Mouse (Mus musculus) yolk sac, embryonic 10.5 days (tissue): ENCODE data around the gene Ren1.
"Not testable (repeated sequence)": the region's sequence is repeated elsewhere in the genome, so short reads cannot be mapped to it uniquely, and the experiment has no call there.

Experiments
- DNase-seq: peaks from one replicate; pipeline ENCODE4 v3.0.0-alpha.2; 2017; ENCODE audit warnings: low spot score

Ren1 gene

DNA sequence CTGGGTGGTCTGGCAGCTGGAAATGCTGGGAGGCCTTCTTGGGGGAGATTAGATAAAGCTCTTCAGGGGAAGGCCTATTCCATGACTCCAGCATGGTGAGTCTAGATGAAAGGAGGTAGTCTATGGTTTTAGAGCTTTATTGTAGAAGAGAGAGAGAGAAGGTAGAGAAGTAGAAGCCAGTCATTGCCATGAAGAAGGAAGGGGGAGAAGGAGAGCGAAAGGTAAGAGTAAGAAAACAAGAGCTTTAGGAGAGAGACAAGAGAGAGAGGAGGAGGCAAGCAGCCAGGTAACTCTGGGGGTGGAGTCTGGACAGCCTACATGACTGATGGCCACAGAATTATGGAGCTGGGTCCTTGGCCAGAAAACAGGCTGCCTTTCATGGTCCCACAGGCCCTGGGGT lies at the start of gene Ren1:
Gene Ren1, plus strand, starts transcription at position 301 of the 400 bp plus-strand sequence.
- DNase-seq, result no peak

DNA sequence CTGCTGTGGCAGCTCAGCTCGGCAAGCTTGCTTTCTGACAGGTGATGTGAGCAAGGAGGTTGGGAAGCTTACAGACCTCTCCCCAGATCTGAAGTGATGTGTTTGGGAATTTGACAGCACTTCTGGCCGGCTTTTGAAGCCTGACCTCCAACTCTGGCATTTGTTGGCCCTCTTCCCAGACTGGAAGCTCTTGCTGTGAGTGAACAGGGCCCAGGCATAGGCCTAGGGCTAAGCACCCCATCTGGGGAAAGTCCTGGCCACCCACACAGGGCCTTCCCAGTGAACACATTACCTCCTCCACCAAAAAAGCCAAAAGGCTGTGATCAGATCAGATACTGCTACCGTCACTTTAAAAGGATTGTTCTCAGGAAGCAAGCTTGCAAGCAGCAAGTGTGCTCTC lies 47.8 kb upstream of the Ren1 start:
- DNase-seq, result no peak

DNA sequence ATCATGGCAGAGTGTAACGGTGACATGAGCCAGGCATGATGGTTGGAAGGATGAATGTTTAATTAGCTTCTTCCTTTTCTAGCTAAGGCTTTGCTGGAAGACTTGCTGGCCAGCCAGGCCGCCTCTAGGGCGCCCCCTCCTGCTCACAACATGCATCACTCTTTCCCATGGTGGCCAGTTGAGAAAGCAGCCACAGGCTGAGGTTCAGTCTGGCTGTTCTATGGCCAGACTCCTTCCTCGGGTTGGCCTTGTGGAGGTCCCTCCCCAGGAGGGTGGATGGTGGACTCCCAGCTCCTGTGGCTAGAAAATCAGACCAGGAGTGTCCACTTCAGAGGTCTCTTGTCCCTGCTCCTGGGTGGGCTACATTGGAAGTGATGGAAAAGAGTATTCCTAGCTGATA lies 43.5 kb upstream of the Ren1 start:
- DNase-seq, result peak; percentile 57

DNA sequence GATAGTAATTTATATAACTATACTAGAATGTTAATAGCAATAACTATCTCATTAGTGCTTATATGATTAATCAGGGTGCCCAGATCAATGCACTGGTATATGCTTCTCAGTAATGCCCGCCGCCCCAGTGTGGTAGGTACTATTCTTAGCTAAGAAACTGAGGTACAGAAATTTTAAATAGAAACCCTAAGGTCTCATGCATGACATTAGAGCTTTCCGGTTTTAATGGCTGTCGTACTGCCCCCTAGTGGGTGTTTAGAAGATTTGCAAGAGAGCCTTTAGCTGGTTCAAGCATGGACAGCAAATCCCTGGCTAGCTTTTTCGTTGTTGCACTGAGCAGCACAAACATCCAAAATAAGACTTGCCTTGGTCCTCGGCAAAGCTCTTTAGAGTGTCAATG lies 43.0 kb upstream of the Ren1 start:
- peak; percentile 32 for DNase-seq

DNA sequence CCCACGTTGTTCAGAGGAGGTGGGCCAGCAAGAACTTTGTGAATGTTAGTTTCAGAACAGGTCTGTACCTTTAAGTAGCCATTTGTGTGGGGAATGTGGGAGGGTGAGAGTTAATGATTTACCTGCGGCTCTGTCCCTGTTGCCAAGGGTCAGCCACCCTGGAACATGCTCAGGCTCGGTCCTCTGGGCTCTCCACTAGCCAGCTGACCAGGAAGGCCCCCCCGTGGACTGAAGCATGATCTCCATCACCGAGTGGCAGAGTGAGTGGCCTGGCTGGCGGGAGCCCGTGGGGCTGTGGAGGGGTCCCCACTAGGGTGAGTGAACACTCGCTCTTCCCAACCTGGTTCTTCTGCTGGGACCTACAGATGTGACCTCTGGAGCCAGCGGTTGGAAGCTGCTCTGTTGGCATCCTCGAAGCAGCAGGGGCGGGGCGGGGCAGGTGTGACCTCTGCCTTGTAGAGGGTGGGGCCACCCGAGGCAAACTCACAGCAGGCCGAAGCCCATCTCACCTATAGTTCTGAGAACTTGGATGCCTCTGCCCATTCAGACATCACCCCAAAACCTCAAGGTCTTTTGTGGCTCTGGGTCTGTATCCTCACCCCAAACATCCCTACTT lies 40.5 kb upstream of the Ren1 start, which contains the start of gene Golt1a:
Gene Golt1a, plus strand, starts transcription at position 149 of the 616 bp plus-strand sequence.
- peak; percentile 92 for DNase-seq

DNA sequence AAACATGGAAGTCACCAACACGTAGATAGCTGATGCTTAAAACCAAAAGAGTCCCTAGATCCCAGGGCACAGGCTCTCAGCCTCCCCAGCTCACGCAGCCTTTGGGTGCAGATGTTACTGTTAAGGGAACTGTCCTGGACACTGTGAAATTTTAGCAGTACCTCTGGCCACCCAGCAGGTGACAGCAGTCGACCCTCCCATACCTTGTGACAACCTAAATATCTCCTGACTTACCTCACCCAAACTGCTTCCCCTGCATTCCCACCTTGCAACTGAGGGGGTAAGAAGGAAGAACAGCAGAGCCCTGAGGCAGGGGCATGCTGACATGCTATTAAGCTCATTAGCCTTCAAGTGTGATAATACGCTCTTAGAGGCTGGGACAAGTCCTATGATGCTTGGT lies 39.1 kb upstream of the Ren1 start:
- no peak for DNase-seq

DNA sequence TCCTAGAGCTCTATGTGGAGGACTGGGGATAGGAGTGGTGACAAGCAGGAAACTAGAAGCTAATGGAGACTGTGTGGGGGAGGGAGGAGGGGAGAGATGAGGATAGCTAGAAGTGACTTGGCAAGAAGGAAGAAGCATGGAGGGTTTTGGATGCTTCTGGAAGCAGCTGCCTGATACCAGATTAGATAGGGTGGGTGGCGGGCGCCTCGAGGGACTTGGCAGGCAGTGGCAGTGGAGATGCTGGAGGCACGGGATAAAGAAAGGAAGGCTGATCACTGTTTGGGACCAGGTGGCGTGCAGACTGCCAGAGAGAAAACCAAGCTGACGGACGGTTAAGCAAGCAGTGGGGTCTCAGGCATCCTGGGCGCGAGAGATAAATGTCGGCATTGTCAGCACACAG lies 38.4 kb upstream of the Ren1 start:
- DNase-seq, result no peak

DNA sequence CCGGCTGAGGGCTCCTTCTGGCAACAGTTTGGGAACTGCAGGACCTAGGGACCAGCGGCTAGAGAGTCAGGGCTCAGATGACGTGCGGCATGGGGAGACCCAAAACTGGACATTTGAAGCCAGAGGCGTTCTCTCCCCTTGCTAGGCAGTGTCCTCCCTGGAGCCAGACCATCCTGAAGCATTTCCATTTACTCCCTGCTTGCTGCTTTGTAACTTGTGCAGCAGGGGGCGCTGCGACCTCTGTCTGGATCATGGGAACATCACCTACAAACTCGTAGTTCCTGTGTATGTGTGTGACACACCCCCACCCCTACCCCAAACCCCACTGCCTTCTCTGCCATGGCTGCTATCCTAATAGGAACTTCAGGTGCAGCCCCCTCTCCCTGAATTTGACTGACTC lies 35.9 kb upstream of the Ren1 start:
- DNase-seq, result peak; percentile 26

DNA sequence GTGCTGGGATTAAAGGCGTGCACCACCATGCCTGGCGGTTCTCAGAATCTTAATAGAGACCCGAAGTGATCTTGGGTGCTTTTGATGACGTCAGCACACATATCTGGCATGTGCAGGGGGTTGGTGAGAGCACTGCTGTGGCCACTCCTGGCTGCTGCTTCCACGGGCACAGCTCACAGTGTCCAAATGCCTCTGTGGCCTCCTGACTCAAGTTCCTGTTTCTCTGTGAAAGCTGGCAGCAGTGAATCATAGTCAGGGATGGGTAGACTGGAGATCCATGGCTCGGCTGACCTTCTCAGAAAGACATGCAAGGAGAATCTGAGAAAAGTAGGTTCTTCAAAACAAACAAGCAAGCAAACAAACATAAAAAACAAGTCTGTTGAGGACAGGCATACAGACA lies 34.5 kb upstream of the Ren1 start:
- no peak for DNase-seq

DNA sequence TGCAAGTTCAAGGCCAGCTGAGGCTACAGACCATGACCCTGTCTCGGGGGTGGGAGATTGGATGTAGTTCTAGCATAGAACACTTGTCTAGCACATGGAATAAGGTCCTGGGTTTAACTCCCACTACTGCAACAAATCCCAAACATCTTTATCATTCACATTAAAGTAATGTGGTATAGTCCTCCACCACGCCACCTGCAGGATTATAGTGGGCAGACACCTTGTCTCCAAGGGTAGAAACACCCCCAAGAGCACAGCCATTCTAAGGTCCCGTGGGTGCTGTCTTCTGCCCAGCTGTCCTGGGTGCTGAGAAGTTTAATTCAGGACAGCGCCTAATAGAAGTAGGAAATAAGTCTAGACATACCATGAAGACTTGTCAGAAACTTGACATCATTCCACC lies 33.7 kb upstream of the Ren1 start:
- no peak for DNase-seq

DNA sequence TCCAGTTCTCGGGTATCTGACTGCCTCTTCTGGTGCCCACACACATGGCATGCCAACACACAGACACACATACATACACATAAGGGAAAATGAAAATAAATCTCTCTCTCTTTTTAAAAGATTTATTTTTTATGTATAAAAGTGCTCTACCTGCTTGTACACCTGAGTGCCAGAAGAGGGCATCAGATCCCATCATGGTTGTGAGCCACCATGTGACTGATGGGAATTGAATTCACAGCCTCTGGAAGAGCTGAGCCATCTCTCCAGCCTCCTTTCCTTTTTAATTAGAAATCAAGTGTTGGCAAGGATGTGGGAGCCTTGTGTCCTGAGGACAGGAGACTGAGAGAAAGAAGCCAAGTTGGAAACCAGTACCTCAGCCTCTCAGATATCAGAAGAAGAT lies 33.2 kb upstream of the Ren1 start:
- no peak for DNase-seq

DNA sequence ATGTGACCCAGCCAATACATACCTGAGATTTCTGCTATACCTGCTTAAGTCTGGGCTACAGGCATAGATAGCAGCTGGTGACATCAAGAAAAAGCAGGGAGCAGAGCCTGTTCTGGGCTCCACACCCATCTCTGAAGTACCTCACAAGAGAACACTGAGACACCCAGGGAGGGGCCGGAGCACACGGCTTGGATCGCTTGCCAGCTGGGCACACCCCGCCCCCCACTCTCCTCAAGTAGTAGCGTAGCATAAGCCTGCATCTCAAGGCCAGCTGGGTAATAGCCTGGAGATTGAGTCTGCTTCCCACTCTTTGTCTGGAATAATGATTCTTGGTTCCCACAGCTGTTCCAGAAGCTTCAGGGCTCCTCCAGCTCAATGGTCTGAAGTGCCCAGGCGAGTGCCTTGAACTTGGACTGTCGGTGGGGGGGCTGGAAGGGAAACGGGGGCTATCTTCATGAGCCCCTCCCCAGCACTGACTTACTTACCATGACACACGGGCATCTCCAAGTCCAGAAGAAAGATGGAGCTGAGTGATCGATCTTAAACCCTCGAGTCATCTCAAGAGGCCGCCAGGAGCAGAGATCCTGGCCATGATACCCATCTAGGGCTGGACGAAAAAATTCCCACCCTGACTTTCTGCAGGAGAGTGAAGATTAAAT lies 28.9 kb upstream of the Ren1 start, which contains the start of gene Kiss1:
Gene Kiss1, plus strand, starts transcription at position 609 of the 659 bp plus-strand sequence.
- no peak for DNase-seq

DNA sequence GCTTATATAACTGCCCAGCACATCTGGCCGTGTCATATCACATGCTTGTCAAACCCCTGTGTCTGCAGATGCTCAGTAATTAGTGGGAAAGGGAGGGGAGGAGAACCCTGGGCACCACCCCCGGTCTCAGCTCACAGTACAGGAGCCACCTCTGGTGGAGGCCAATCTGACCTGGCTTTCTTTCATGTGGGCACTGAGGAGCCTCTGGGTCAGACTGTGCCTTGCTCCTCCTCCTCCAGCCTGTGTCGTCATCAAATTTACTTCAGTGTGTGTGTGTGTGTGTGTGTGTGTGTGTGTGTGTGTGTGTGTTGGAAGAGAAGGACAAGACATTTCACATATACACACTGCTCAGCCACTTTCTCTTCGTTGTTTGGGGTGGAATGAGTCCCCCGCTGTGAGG lies 27.0 kb upstream of the Ren1 start:
- DNase-seq, result no peak

DNA sequence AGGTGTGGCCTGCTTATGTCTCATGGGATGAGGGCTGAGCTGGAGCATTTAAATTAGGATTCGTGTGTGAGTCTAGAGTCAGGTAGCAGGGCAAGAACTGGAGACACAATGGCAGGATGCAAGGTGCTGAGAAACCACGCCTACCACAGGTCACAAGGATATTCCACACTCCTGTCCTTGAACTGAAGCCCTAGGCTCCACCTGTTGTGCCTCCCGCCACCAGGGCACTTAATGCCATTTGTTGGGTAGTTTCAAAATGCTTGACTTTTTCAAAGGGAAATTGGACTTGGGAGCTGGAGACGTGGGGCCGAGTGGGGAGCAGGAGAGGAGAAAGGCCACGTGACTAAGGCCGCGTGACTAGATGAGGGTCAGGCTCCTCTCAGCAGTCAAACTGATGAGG lies 24.4 kb upstream of the Ren1 start:
- DNase-seq, result no peak

DNA sequence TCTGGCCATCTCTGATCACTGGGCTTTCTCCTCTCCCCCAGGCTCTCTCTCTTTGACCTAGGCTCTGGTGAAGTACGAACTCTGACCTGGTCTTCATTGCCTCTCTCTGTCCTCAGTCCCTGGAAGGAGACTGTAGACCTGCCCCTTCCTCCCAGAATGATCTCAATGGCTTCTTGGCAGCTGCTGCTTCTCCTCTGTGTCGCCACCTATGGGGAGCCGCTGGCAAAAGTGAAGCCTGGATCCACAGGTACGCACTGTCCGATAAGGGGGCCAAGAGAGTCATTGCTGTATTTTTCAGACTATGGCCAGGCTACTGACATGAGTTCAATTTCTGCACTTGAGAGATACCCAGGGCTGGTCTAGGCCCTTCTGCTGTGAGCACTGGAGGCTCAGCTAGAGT lies 23.2 kb upstream of the Ren1 start:
- no peak for DNase-seq

DNA sequence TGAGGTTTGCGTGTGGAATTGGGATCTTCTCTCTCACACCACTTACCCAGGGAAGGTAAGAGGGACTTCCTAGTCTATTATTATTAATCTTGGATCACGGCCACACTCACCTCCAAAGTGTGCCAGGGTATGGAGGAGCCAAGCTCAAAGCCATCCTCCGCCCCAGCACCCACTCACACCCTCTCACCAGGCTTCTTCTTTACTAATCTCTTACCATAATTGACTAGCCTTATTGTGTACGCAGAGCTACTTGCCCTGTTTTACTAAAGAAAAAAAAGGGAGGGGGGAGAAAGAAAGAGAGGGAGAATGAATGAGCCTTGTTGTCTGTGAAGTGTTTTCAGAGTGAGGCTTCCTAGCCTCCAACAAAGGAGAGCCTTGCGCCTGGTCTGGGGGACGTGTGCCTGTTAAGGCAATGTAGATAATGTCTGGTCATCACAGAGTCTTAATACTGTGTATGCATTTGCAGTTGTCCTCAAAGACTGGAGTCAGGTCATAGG lies 22.0 kb upstream of the Ren1 start:
- DNase-seq, result no peak

DNA sequence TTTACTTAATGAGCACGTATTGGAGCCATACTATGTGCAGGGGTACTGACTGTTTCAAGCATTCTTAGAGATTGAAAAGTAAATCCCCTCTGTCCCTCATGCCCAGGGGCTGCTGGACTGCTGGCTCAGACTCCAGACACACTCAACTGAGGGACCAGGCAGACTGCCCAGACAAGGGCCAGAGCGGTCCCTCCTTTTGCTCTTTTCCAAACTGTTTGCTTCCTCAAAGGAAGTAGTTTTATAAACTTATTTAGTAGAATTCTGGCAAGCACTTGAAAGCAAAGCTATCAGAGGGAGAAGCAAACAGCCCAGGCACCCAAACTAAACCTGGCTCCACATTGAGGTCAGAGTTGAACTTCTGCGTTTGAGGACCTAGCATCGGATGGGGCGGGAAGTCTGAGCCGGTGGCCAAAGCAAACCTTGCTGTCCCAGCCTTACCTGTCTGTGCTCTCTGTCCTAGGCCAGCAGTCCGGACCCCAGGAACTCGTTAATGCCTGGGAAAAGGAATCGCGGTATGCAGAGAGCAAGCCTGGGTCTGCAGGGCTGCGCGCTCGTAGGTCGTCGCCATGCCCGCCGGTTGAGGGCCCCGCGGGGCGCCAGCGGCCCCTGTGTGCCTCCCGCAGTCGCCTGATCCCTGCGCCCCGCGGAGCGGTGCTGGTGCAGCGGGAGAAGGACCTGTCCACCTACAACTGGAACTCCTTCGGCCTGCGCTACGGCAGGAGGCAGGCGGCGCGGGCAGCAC lies 21.2 kb upstream of the Ren1 start:
- DNase-seq, result peak; percentile 27

DNA sequence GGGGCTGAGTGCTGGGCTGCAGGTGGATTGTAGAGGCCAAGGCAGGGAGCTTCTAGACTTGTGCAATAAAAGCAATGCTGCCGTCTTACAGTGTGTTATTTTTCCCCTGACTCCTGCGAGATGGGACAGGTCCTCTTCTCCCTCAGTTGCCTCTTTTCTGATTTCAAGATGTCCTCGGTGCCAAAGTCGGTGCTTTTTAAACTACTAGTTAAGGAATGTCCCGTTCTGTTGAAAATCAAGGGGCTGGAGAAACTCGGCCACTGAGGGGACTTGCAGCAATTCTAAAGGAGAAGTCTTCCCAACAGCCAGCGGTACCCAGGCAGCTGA lies 20.7 kb upstream of the Ren1 start:
- no peak for DNase-seq

DNA sequence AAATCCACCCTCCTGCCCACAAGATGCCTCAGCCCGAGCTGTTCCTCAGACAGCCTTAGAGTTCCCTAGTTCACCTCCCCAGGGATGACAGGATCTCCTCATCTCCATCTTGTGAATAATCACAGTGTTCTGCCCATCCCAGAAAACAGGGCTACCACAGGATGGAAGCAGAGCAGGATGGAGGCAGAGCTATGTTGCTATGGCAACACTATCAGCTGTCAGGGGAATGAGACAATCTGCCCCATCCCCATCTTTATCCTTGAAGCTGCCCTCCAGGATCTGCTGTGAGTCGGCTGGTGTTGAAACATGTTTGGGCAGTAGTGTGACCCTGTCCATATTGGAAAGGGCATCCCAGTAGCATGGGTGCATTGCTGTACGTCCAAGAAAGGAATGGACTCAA lies 19.2 kb upstream of the Ren1 start:
- no peak for DNase-seq

DNA sequence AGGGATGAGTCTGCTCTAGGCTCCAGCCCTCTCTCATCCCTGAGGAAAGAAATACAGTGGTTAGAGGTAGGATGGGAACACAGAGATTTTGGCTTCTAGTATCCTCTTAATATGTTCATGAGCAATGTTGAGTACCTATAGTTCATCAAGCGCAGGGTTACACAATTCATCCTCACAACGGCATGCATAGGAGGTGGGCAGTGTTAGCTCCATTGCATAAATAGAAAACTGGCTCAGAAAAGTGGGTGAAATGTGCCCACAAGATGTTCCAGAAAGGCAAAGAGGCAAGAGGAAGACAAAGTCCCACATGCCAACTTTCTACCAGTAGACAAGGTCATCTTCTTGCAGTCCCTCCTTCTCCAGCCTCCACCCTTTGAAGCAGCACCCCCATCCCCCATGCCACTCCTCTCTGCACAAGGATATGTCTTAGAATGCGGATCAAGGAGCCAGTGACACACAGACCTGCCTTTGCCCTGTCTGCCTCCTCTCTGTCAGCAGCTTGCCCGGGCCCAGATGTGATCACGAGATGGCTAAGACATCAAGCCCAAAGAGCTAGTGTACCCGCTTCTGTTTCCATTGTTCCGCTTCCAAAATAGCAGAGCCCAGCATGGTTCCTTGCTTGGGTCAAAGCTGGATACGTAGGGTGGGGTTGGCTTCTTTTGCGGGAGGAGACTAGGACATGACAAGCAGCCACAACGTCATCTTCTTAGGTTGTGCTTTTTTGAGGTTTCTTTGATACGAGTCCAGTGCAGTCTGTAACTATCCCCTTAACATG lies 17.5 kb upstream of the Ren1 start:
- DNase-seq, result no peak

DNA sequence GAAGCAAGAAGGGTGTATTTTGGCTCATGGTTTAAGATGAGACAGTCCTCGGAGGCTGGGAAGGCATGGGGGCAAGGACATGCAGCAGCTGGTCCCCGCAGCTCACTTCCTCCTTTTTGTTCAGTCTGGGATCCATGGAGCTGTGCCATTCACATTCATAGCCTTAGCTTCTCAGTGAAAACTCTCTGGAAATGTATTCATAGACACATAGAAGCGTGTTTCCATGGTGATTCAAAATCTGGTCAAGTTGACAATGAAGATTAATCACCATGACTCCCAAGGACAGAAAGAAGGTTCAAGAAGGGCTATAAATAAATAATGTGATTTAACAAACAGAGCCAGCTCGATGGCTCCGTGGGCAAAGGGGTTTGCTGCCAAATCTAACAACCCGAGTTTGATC lies 16.4 kb upstream of the Ren1 start:
- DNase-seq, result no peak

DNA sequence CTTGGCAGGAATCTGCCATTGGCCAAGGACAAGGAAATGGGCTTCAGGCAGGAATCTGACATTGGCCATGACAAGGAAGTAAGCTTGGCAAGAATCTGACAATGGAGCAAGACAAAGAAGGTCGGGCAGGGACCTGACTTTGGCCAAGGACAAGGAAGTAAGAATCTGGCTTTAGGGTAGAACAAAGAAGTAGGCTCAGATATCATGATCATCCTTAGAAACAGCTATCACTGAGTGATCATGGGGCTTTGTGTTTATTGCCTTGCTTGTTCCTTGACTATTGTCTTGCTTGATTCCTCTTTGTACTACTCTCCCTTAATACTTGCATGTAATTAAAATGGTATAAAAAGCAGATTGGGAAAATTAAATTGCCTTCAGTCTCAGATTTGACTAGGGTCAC lies 9.9 kb upstream of the Ren1 start:
- DNase-seq, result not testable (repeated sequence)

DNA sequence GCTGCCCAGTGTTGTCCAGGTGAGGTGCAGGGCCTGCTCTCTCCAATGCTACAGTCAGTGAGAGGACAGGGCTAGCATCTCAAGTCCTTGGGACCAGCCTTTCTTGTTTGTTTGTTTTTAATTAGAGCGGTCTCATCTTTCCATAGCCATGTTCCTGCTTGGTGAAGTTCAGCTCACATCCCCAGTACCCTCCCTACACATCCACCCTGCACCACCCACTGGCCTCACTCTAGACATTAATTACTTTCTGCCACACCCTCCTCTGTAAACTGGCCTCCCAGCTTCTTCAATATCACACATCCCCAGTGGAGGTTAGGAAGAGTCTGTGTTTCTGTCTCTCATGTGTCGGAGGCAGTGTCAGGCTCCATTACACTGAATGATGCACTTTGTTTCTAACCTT lies 6.0 kb upstream of the Ren1 start:
- no peak for DNase-seq
